Mouse (Mus musculus): Measurements from ENCODE around the gene Stac3. TPM values are rescaled to one million over a fixed set of nuclear protein-coding genes. Genes with fewer than 3 reads are reported as not detected.

Gene Stac3
- total RNA-seq, 1 experiment: 1.1 TPM

DNA sequence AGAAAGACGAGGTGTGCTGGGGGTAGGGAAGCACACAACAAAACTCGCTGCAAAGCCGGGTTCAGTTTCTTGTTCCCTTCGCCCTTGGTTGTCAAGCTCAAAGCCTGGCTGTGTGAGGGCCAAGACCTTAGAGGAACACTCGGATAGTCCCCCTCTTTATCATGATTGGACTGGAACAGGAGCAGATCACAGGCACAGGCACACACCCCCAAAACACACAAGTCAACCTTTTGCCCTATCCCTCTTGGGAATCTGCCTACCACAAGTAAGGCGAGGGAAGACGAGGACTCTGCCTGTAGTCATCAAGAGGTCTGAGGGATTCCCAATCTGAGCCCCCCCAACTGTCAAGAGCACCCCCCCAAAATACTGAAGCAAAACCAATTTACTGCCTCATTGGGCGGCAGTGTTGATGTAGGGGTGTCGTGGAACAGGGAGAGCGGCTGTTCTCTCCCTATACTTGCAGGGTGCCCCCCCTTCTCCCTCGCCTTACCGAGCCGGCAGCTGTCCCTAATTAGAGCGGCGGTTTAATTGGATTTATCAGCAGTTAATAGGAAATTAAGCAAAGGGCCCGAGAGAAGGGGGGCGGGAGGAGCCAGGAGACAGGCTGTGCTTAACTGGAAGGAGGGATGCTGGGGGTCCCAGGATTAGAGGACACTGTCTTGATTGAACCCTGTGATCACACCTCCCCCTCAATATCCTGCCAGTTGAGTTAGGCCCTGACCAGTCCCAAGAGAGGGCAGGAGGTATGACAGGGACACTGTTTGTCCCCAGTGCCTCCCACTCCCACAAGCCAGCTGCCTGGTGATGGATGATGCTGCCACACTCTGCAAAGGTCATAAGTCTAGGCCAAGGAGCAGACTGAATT, 8.6 kb downstream of the Stac3 start:
- Histone ChIP-seq H3K9ac (ENCODE audit: insufficient read depth, low read depth, low read length, poor library complexity, severe bottlenecking) (0 out of 2 replicates have a peak overlapping the region, but pooled peaks have one; percentile 17), H3K4me3 (ENCODE audit: insufficient read depth in 1 of 2, low read depth in 1 of 2, low read length in 2 of 2, poor library complexity in 1 of 2, severe bottlenecking in 1 of 2) (peak overlapping the region; percentile 70 to 88; a peak in 3 of 4 replicates), H3K27ac (ENCODE audit: insufficient read depth, low read depth, low read length, poor library complexity, severe bottlenecking) (no peak overlapping the region), H3K9me3 (ENCODE audit: control insufficient read depth, insufficient read depth, low read depth, low read length) (no peaks in the 10 kb centered on the region), H3K4me1 (ENCODE audit: control insufficient read depth in 2 of 2, insufficient read depth in 2 of 2, low read length in 2 of 2, poor library complexity in 1 of 2) (peaks cover 5 to 38% of the 10 kb centered on the region in 2 experiments), H3K36me3 (ENCODE audit: control insufficient read depth, insufficient read depth, low read length, poor library complexity, severe bottlenecking) (no peaks in the 10 kb centered on the region)
- DNase-seq (ENCODE audit: low read depth, low spot score): no peak
- in situ Hi-C loops (cut with MboI; ENCODE audit: low sequenced_read_pairs in 2 of 2, unreplicated experiment in 2 of 2): no loop called here
- TF ChIP-seq CHD2 (IDR thresholded peaks at IDR 0.05; ENCODE audit: low read depth, low read length): no peak
- TF ChIP-seq ZC3H11A (IDR thresholded peaks at IDR 0.05; ENCODE audit: borderline replicate concordance, low read depth, low read length): no peak
- no peak for TF ChIP-seq ZNF384 (IDR thresholded peaks at IDR 0.05; ENCODE audit: low read depth, low read length)
- TF ChIP-seq MAFK (IDR thresholded peaks at IDR 0.05; ENCODE audit: insufficient read depth, low read depth, low read length): no peak
- TF ChIP-seq HCFC1 (IDR thresholded peaks at IDR 0.05; ENCODE audit: borderline replicate concordance, insufficient read depth, low read length): no peak

DNA sequence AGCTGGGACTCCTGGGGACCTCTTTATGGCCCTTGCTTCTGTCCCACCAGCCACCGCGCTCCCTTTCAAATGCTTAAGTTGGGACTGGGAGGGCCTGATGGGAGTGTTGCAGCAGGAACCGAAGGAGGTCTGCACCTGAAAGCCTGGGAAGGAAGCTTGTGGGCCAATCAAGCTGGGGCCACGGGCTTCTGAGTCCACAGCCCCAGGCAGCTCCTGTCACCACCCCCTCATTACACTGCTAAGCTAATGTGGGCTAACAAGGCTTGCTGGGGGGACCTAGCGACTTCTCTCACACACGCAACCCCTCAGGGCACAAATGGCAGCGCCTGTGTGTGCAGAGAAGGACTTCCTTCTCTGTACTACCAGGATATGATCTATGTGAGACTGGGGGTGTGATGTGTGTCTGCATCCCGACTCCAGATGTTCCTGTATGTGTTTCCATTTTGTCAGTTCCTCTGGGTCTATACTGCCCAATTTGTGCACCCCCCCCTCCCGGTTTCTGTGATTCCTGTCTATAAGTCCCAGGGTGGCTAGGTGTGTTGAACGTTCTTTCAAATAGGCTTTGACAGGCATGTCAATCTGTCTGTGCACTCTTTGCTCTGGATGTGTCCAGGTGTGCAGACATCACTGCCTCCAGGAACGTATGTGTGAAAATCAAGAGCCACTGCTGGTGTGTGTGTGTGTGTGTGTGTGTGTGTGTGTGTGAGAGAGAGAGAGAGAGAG, 9.6 kb downstream of the Stac3 start:
- no peak overlapping the region for H3K9ac ChIP-seq (ENCODE audit: insufficient read depth, low read depth, low read length, poor library complexity, severe bottlenecking)
- TF ChIP-seq HCFC1 (IDR thresholded peaks at IDR 0.05; ENCODE audit: borderline replicate concordance, insufficient read depth, low read length): no peak
- no peaks in the 10 kb centered on the region for H3K9me3 ChIP-seq (ENCODE audit: control insufficient read depth, insufficient read depth, low read depth, low read length)
- in situ Hi-C loops (cut with MboI; ENCODE audit: low sequenced_read_pairs in 2 of 2, unreplicated experiment in 2 of 2): no loop called here
- no peaks in the 10 kb centered on the region for H3K36me3 ChIP-seq (ENCODE audit: control insufficient read depth, insufficient read depth, low read length, poor library complexity, severe bottlenecking)
- H3K4me3 ChIP-seq (ENCODE audit: insufficient read depth in 1 of 2, low read depth in 1 of 2, low read length in 2 of 2, poor library complexity in 1 of 2, severe bottlenecking in 1 of 2): peak overlapping the region; percentile 64 to 70; a peak in 2 of 4 replicates
- no peak for DNase-seq (ENCODE audit: low read depth, low spot score)
- H3K27ac ChIP-seq (ENCODE audit: insufficient read depth, low read depth, low read length, poor library complexity, severe bottlenecking): no peak overlapping the region
- peaks cover 5 to 46% of the 10 kb centered on the region in 2 experiments for H3K4me1 ChIP-seq (ENCODE audit: control insufficient read depth in 2 of 2, insufficient read depth in 2 of 2, low read length in 2 of 2, poor library complexity in 1 of 2)

DNA sequence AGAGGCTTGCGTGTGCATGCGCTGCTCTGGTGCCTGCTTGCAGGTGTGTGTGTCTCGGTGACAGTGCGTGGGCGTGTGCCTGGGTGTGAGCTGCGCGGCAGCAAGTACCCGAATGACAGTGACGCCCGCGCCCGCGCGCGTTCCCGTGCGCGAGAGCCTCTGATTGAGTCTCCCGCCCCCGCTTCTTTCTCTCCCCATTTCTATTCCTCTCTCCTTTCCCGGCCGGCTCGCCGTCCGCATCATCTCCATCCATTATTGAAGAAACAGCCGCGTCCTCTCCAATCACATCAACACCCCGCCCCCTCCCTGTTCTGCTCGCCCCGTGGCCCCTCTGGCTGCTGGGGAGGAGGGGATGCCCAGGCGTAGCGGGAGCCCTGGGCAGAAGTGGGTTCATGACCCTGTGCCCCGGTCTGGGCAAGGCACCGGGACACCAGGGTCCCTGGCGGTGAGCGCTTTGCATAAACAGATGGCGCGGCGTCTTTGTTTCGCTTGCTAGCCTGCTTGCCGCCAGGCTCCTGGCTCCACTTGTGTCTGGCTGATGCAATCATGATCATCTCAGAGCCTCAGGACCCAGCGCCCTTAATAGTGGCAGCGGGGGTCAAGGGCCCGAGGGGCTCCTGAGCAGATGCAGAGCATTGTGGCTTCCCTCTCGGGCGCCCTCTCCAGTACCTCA, 10.3 kb downstream of the Stac3 start:
- H3K4me3 ChIP-seq (ENCODE audit: insufficient read depth in 1 of 2, low read depth in 1 of 2, low read length in 2 of 2, poor library complexity in 1 of 2, severe bottlenecking in 1 of 2): peak overlapping the region; percentile 64 to 70
- no peak overlapping the region for H3K27ac ChIP-seq (ENCODE audit: insufficient read depth, low read depth, low read length, poor library complexity, severe bottlenecking)
- TF ChIP-seq MAFK (IDR thresholded peaks at IDR 0.05; ENCODE audit: insufficient read depth, low read depth, low read length) (no peak), ZC3H11A (IDR thresholded peaks at IDR 0.05; ENCODE audit: borderline replicate concordance, low read depth, low read length) (no peak), ZNF384 (IDR thresholded peaks at IDR 0.05; ENCODE audit: low read depth, low read length) (no peak), CHD2 (IDR thresholded peaks at IDR 0.05; ENCODE audit: low read depth, low read length) (no peak), HCFC1 (IDR thresholded peaks at IDR 0.05; ENCODE audit: borderline replicate concordance, insufficient read depth, low read length) (no peak)
- H3K4me1 ChIP-seq (ENCODE audit: control insufficient read depth in 2 of 2, insufficient read depth in 2 of 2, low read length in 2 of 2, poor library complexity in 1 of 2): peaks cover 5 to 50% of the 10 kb centered on the region in 2 experiments
- H3K9ac ChIP-seq (ENCODE audit: insufficient read depth, low read depth, low read length, poor library complexity, severe bottlenecking): peak overlapping the region; percentile 61
- no peaks in the 10 kb centered on the region for H3K9me3 ChIP-seq (ENCODE audit: control insufficient read depth, insufficient read depth, low read depth, low read length)
- in situ Hi-C loops (cut with MboI; ENCODE audit: low sequenced_read_pairs in 2 of 2, unreplicated experiment in 2 of 2): no loop called here
- no peak for DNase-seq (ENCODE audit: low read depth, low spot score)
- H3K36me3 ChIP-seq (ENCODE audit: control insufficient read depth, insufficient read depth, low read length, poor library complexity, severe bottlenecking): no peaks in the 10 kb centered on the region; the same call in 1 of the 2 replicates

DNA sequence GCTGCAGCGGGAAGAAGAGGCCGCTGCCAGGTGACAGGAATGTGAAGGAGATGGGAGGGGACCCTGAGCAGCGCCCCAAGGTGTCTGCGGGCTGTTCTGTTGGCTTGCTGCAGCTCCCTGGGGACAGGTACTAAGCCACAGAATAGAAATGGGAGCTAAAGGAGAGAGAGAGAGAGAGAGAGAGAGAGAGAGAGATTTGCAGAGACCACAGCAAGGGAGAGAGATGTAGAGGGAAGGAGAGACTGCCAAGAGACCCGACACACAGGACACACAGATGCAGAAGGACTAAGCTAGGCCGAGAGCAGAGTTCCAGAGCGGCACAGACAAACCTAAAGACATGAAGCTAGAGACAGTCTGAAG, 10.8 kb downstream of the Stac3 start:
- no peaks in the 10 kb centered on the region for H3K9me3 ChIP-seq (ENCODE audit: control insufficient read depth, insufficient read depth, low read depth, low read length)
- peak overlapping the region; percentile 21; the same call in 1 of the 2 replicates for H3K9ac ChIP-seq (ENCODE audit: insufficient read depth, low read depth, low read length, poor library complexity, severe bottlenecking)
- peaks cover 6 to 51% of the 10 kb centered on the region in 2 experiments for H3K4me1 ChIP-seq (ENCODE audit: control insufficient read depth in 2 of 2, insufficient read depth in 2 of 2, low read length in 2 of 2, poor library complexity in 1 of 2)
- in situ Hi-C loops (cut with MboI; ENCODE audit: low sequenced_read_pairs in 2 of 2, unreplicated experiment in 2 of 2): no loop called here
- peak overlapping the region in 1 of 2 experiments; percentile 70; a peak in 2 of 4 replicates for H3K4me3 ChIP-seq (ENCODE audit: insufficient read depth in 1 of 2, low read depth in 1 of 2, low read length in 2 of 2, poor library complexity in 1 of 2, severe bottlenecking in 1 of 2)
- no peak for DNase-seq (ENCODE audit: low read depth, low spot score)
- TF ChIP-seq ZC3H11A (IDR thresholded peaks at IDR 0.05; ENCODE audit: borderline replicate concordance, low read depth, low read length): no peak
- TF ChIP-seq ZNF384 (IDR thresholded peaks at IDR 0.05; ENCODE audit: low read depth, low read length): no peak
- no peak for TF ChIP-seq MAFK (IDR thresholded peaks at IDR 0.05; ENCODE audit: insufficient read depth, low read depth, low read length)
- no peak for TF ChIP-seq CHD2 (IDR thresholded peaks at IDR 0.05; ENCODE audit: low read depth, low read length)
- H3K36me3 ChIP-seq (ENCODE audit: control insufficient read depth, insufficient read depth, low read length, poor library complexity, severe bottlenecking): peaks cover 5% of the 10 kb centered on the region
- no peak overlapping the region for H3K27ac ChIP-seq (ENCODE audit: insufficient read depth, low read depth, low read length, poor library complexity, severe bottlenecking)
